Mouse (Mus musculus): ENCODE measurements at regions not wholly inside any gene's neighbourhood (a gene's known extent, or its start where the extent isn't known, plus 50 kb on each side); places are given as distances from the start of the nearest gene placed in this dataset.

- no peak overlapping the region for H3K4me2 ChIP-seq (ENCODE audit: low read depth, low read length)
- H3K9ac ChIP-seq (ENCODE audit: low read depth, low read length) = no peak overlapping the region
- no peak overlapping the region for H3K4me3 ChIP-seq (ENCODE audit: low read depth, low read length)
- no peaks in the 10 kb centered on the region for H3K36me3 ChIP-seq (ENCODE audit: control insufficient read depth, insufficient read depth)
- WGBS (ENCODE audit: insufficient replicate concordance) = 55% methylated on average over 4 of the region's 4 CpGs
- no peak overlapping the region for H3K27ac ChIP-seq (ENCODE audit: low read length)
- no peak for ATAC-seq (ENCODE audit: low read depth)
- H3K4me1 ChIP-seq (ENCODE audit: control insufficient read depth, low read depth, low read length) = no peaks in the 10 kb centered on the region
- no peaks in the 10 kb centered on the region for H3K27me3 ChIP-seq (ENCODE audit: control insufficient read depth, insufficient read depth, low read depth, low read length)
- no peaks in the 10 kb centered on the region for H3K9me3 ChIP-seq (replicated peaks; ENCODE audit: control insufficient read depth, low read length)
These were observed 132.8 kb upstream of the Gas1 start for GRCm38 (mm10) chr13:60309926-60310325.

GRCm38 (mm10) chr13:60312397-60313085, 135.4 kb upstream of the Gas1 start:
- WGBS (ENCODE audit: insufficient replicate concordance) = 50% methylated on average over 7 of the region's 7 CpGs
- Histone ChIP-seq H3K9ac (ENCODE audit: low read depth, low read length) (no peak overlapping the region), H3K27me3 (ENCODE audit: control insufficient read depth, insufficient read depth, low read depth, low read length) (no peaks in the 10 kb centered on the region), H3K4me2 (ENCODE audit: low read depth, low read length) (no peak overlapping the region), H3K27ac (ENCODE audit: low read length) (no peak overlapping the region), H3K36me3 (ENCODE audit: control insufficient read depth, insufficient read depth) (no peaks in the 10 kb centered on the region), H3K4me3 (ENCODE audit: low read depth, low read length) (no peak overlapping the region), H3K4me1 (ENCODE audit: control insufficient read depth, low read depth, low read length) (no peaks in the 10 kb centered on the region), H3K9me3 (replicated peaks; ENCODE audit: control insufficient read depth, low read length) (no peaks in the 10 kb centered on the region)
- ATAC-seq (ENCODE audit: low read depth) = no peak

DNA sequence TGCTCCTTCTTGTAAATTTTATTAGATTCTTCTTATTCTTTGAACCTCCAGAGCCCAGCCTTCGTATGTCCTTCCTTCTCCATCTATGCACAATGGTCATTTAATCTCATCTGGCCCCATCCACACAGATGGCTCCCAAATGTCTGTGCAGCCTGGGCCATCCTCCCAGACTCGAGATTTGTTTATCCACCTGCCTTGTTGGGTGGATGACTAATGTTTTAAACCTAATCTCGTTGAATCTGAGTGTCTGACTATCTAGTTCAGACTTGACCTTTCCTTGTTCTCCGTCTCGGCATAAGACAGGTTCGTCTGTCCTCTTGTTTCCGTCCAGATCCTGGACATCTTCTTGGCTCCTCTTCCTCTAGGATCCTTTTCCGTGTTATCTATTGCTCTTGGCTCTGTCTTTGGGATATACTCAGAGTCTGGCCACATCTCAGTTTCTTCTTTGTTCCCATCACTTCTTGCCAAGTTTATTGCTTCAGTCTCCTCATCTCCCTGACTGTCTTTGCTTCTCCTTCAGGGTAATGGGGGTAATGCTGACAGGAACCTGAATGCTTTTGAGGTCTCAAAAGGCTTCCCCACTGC, 141.4 kb upstream of the Gas1 start:
- Histone ChIP-seq H3K4me2 (ENCODE audit: low read depth, low read length) (no peak overlapping the region), H3K9ac (ENCODE audit: low read depth, low read length) (no peak overlapping the region), H3K4me1 (ENCODE audit: control insufficient read depth, low read depth, low read length) (no peaks in the 10 kb centered on the region), H3K9me3 (replicated peaks; ENCODE audit: control insufficient read depth, low read length) (no peaks in the 10 kb centered on the region), H3K27me3 (ENCODE audit: control insufficient read depth, insufficient read depth, low read depth, low read length) (no peaks in the 10 kb centered on the region), H3K27ac (ENCODE audit: low read length) (no peak overlapping the region), H3K4me3 (ENCODE audit: low read depth, low read length) (no peak overlapping the region), H3K36me3 (ENCODE audit: control insufficient read depth, insufficient read depth) (no peaks in the 10 kb centered on the region)
- WGBS (ENCODE audit: insufficient replicate concordance) = 50% methylated on average over 8 of the region's 8 CpGs
- ATAC-seq (ENCODE audit: low read depth) = no peak

GRCm38 (mm10) chr13:60319268-60319667, 142.1 kb upstream of the Gas1 start:
- WGBS (ENCODE audit: insufficient replicate concordance) = 52% methylated on average over 4 of the region's 4 CpGs
- no peak for ATAC-seq (ENCODE audit: low read depth)
- Histone ChIP-seq H3K4me3 (ENCODE audit: low read depth, low read length) (no peak overlapping the region), H3K4me1 (ENCODE audit: control insufficient read depth, low read depth, low read length) (no peaks in the 10 kb centered on the region), H3K4me2 (ENCODE audit: low read depth, low read length) (no peak overlapping the region), H3K9ac (ENCODE audit: low read depth, low read length) (no peak overlapping the region), H3K27ac (ENCODE audit: low read length) (no peak overlapping the region), H3K9me3 (replicated peaks; ENCODE audit: control insufficient read depth, low read length) (no peaks in the 10 kb centered on the region), H3K36me3 (ENCODE audit: control insufficient read depth, insufficient read depth) (no peaks in the 10 kb centered on the region), H3K27me3 (ENCODE audit: control insufficient read depth, insufficient read depth, low read depth, low read length) (no peaks in the 10 kb centered on the region)

GRCm38 (mm10) chr13:60319861-60320602, 142.9 kb upstream of the Gas1 start:
- no peak overlapping the region for H3K4me2 ChIP-seq (ENCODE audit: low read depth, low read length)
- no peak overlapping the region for H3K4me3 ChIP-seq (ENCODE audit: low read depth, low read length)
- H3K36me3 ChIP-seq (ENCODE audit: control insufficient read depth, insufficient read depth) = no peaks in the 10 kb centered on the region
- WGBS (ENCODE audit: insufficient replicate concordance) = 35% methylated on average over 5 of the region's 5 CpGs
- H3K9me3 ChIP-seq (replicated peaks; ENCODE audit: control insufficient read depth, low read length) = no peaks in the 10 kb centered on the region
- ATAC-seq (ENCODE audit: low read depth) = no peak
- no peak overlapping the region for H3K9ac ChIP-seq (ENCODE audit: low read depth, low read length)
- H3K27me3 ChIP-seq (ENCODE audit: control insufficient read depth, insufficient read depth, low read depth, low read length) = no peaks in the 10 kb centered on the region
- H3K4me1 ChIP-seq (ENCODE audit: control insufficient read depth, low read depth, low read length) = no peaks in the 10 kb centered on the region
- no peak overlapping the region for H3K27ac ChIP-seq (ENCODE audit: low read length)

DNA sequence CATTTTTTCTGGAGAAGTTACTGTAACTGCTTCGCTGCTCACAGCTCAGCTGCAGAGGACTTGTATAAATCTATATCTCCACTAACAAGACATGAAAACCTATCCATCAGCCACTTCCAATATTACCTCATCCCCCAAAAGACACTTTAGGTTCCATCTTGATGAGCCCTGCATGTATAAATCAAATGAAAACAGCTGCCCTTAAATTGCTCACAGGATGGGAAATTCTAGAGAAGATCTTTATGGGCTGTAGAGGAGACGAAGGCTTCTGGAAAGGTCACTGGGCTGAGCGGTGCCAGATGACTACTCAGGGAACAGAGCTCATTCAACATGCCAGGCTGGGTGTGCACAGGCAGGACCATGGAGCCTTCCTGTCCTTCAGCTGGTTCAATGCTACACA, 145.4 kb upstream of the Gas1 start:
- Histone ChIP-seq H3K4me1 (ENCODE audit: control insufficient read depth, low read depth, low read length) (no peaks in the 10 kb centered on the region), H3K9me3 (replicated peaks; ENCODE audit: control insufficient read depth, low read length) (no peaks in the 10 kb centered on the region), H3K36me3 (ENCODE audit: control insufficient read depth, insufficient read depth) (no peaks in the 10 kb centered on the region), H3K4me3 (ENCODE audit: low read depth, low read length) (no peak overlapping the region), H3K27ac (ENCODE audit: low read length) (no peak overlapping the region), H3K4me2 (ENCODE audit: low read depth, low read length) (no peak overlapping the region), H3K9ac (ENCODE audit: low read depth, low read length) (no peak overlapping the region), H3K27me3 (ENCODE audit: control insufficient read depth, insufficient read depth, low read depth, low read length) (no peaks in the 10 kb centered on the region)
- no peak for ATAC-seq (ENCODE audit: low read depth)
- 67% methylated on average over 3 of the region's 3 CpGs for WGBS (ENCODE audit: insufficient replicate concordance)

GRCm38 (mm10) chr13:60330475-60331258, 153.5 kb upstream of the Gas1 start:
- H3K9ac ChIP-seq (ENCODE audit: low read depth, low read length) = no peak overlapping the region
- H3K36me3 ChIP-seq (ENCODE audit: control insufficient read depth, insufficient read depth) = no peaks in the 10 kb centered on the region
- H3K9me3 ChIP-seq (replicated peaks; ENCODE audit: control insufficient read depth, low read length) = no peaks in the 10 kb centered on the region
- H3K4me3 ChIP-seq (ENCODE audit: low read depth, low read length) = no peak overlapping the region
- WGBS (ENCODE audit: insufficient replicate concordance) = 57% methylated on average over 9 of the region's 9 CpGs
- H3K4me1 ChIP-seq (ENCODE audit: control insufficient read depth, low read depth, low read length) = no peaks in the 10 kb centered on the region
- H3K4me2 ChIP-seq (ENCODE audit: low read depth, low read length) = no peak overlapping the region
- no peak for ATAC-seq (ENCODE audit: low read depth)
- H3K27me3 ChIP-seq (ENCODE audit: control insufficient read depth, insufficient read depth, low read depth, low read length) = no peaks in the 10 kb centered on the region
- no peak overlapping the region for H3K27ac ChIP-seq (ENCODE audit: low read length)

GRCm38 (mm10) chr13:60336196-60336595, 159.0 kb upstream of the Gas1 start:
- Histone ChIP-seq H3K9ac (ENCODE audit: low read depth, low read length) (no peak overlapping the region), H3K4me1 (ENCODE audit: control insufficient read depth, low read depth, low read length) (no peaks in the 10 kb centered on the region), H3K4me2 (ENCODE audit: low read depth, low read length) (no peak overlapping the region), H3K27ac (ENCODE audit: low read length) (no peak overlapping the region), H3K4me3 (ENCODE audit: low read depth, low read length) (no peak overlapping the region), H3K27me3 (ENCODE audit: control insufficient read depth, insufficient read depth, low read depth, low read length) (no peaks in the 10 kb centered on the region), H3K9me3 (replicated peaks; ENCODE audit: control insufficient read depth, low read length) (no peaks in the 10 kb centered on the region), H3K36me3 (ENCODE audit: control insufficient read depth, insufficient read depth) (no peaks in the 10 kb centered on the region)
- WGBS (ENCODE audit: insufficient replicate concordance) = 52% methylated on average over 1 of the region's 1 CpGs
- no peak for ATAC-seq (ENCODE audit: low read depth)
